Mouse (Mus musculus): ENCODE results near the gene Pgap2. TPM values are rescaled to one million over a fixed set of nuclear protein-coding genes. Genes with fewer than 3 reads are reported as not detected.
A peak's percentile ranks its signal among the peaks of the same experiment; 100 is the strongest.

The Pgap2 gene
- 24.8 and 25.2 TPM in 2 replicates for polyA plus RNA-seq (2015; fragmentation: Nextera tagmentation; extraction: Ambion mirVana)

GRCm38 (mm10) chr7:102209756-102210721 is at the start of gene Pgap2, which contains the start of gene Nup98:
Gene Pgap2 (plus strand): TSS chr7:102210208.
Gene Nup98 (minus strand): TSS chr7:102210176.
- H3K36me3 ChIP-seq (ENCODE audit: control insufficient read depth, insufficient read depth): no peaks in the 10 kb centered on the region
- H3K9ac ChIP-seq (ENCODE audit: low read depth, low read length): peak within 1 kb of the TSS; percentile 89
- ATAC-seq (ENCODE audit: low read depth): peak; percentile 94
- H3K9me3 ChIP-seq (replicated peaks; ENCODE audit: control insufficient read depth, low read length): no peaks in the 10 kb centered on the region
- no peaks in the 10 kb centered on the region for H3K27me3 ChIP-seq (ENCODE audit: control insufficient read depth, insufficient read depth, low read depth, low read length)
- H3K4me2 ChIP-seq (ENCODE audit: low read depth, low read length): peak within 1 kb of the TSS; percentile 90
- peaks cover 17% of the 10 kb centered on the region for H3K4me1 ChIP-seq (ENCODE audit: control insufficient read depth, low read depth, low read length)
- H3K27ac ChIP-seq (ENCODE audit: low read length): peak within 1 kb of the TSS; percentile 90
- WGBS (ENCODE audit: insufficient replicate concordance): under 1% methylated on average over 84 of the region's 87 CpGs
- peak within 1 kb of the TSS; percentile 76 for H3K4me3 ChIP-seq (ENCODE audit: low read depth, low read length)

GRCm38 (mm10) chr7:102170300-102170699 is 39.7 kb upstream of the Pgap2 start:
- H3K27me3 ChIP-seq (ENCODE audit: control insufficient read depth, insufficient read depth, low read depth, low read length): no peaks in the 10 kb centered on the region

GRCm38 (mm10) chr7:102183849-102184248 is 26.2 kb upstream of the Pgap2 start:
- 75% methylated on average over 3 of the region's 3 CpGs for WGBS (ENCODE audit: insufficient replicate concordance)

More at GRCm38 (mm10) chr7:102170300-102170699, 39.7 kb upstream of the Pgap2 start:
- no peak overlapping the region for H3K27ac ChIP-seq (ENCODE audit: low read length)
- no peak overlapping the region for H3K4me3 ChIP-seq (ENCODE audit: low read depth, low read length)
- no peaks in the 10 kb centered on the region for H3K4me1 ChIP-seq (ENCODE audit: control insufficient read depth, low read depth, low read length)
- H3K9ac ChIP-seq (ENCODE audit: low read depth, low read length): no peak overlapping the region
- H3K9me3 ChIP-seq (replicated peaks; ENCODE audit: control insufficient read depth, low read length): no peaks in the 10 kb centered on the region
- H3K36me3 ChIP-seq (ENCODE audit: control insufficient read depth, insufficient read depth): peaks cover 7% of the 10 kb centered on the region; the same call in 1 of the 2 replicates
- ATAC-seq (ENCODE audit: low read depth): no peak
- no peak overlapping the region for H3K4me2 ChIP-seq (ENCODE audit: low read depth, low read length)

GRCm38 (mm10) chr7:102192356-102192755 is 17.7 kb upstream of the Pgap2 start:
- Histone ChIP-seq H3K4me1 (ENCODE audit: control insufficient read depth, low read depth, low read length) (no peaks in the 10 kb centered on the region), H3K4me3 (ENCODE audit: low read depth, low read length) (no peak overlapping the region), H3K36me3 (ENCODE audit: control insufficient read depth, insufficient read depth) (peaks cover 26% of the 10 kb centered on the region), H3K4me2 (ENCODE audit: low read depth, low read length) (no peak overlapping the region), H3K9ac (ENCODE audit: low read depth, low read length) (no peak overlapping the region), H3K27me3 (ENCODE audit: control insufficient read depth, insufficient read depth, low read depth, low read length) (no peaks in the 10 kb centered on the region), H3K9me3 (replicated peaks; ENCODE audit: control insufficient read depth, low read length) (no peaks in the 10 kb centered on the region), H3K27ac (ENCODE audit: low read length) (no peak overlapping the region)
- no peak for ATAC-seq (ENCODE audit: low read depth)
- WGBS (ENCODE audit: insufficient replicate concordance): 95% methylated on average over 1 of the region's 1 CpGs

More at GRCm38 (mm10) chr7:102183849-102184248, 26.2 kb upstream of the Pgap2 start:
- no peak for ATAC-seq (ENCODE audit: low read depth)
- Histone ChIP-seq H3K4me3 (ENCODE audit: low read depth, low read length) (no peak overlapping the region), H3K36me3 (ENCODE audit: control insufficient read depth, insufficient read depth) (peaks cover 42% of the 10 kb centered on the region), H3K9ac (ENCODE audit: low read depth, low read length) (no peak overlapping the region), H3K4me2 (ENCODE audit: low read depth, low read length) (no peak overlapping the region), H3K27me3 (ENCODE audit: control insufficient read depth, insufficient read depth, low read depth, low read length) (no peaks in the 10 kb centered on the region), H3K9me3 (replicated peaks; ENCODE audit: control insufficient read depth, low read length) (no peaks in the 10 kb centered on the region), H3K4me1 (ENCODE audit: control insufficient read depth, low read depth, low read length) (no peaks in the 10 kb centered on the region), H3K27ac (ENCODE audit: low read length) (no peak overlapping the region)

GRCm38 (mm10) chr7:102200576-102200975 is 9.4 kb upstream of the Pgap2 start:
- Histone ChIP-seq H3K4me1 (ENCODE audit: control insufficient read depth, low read depth, low read length) (peaks cover 6% of the 10 kb centered on the region), H3K36me3 (ENCODE audit: control insufficient read depth, insufficient read depth) (no peaks in the 10 kb centered on the region), H3K9ac (ENCODE audit: low read depth, low read length) (no peak overlapping the region), H3K4me3 (ENCODE audit: low read depth, low read length) (no peak overlapping the region), H3K9me3 (replicated peaks; ENCODE audit: control insufficient read depth, low read length) (no peaks in the 10 kb centered on the region), H3K27me3 (ENCODE audit: control insufficient read depth, insufficient read depth, low read depth, low read length) (no peaks in the 10 kb centered on the region), H3K4me2 (ENCODE audit: low read depth, low read length) (no peak overlapping the region), H3K27ac (ENCODE audit: low read length) (no peak overlapping the region)
- no peak for ATAC-seq (ENCODE audit: low read depth)
- WGBS (ENCODE audit: insufficient replicate concordance): 78% methylated on average over 3 of the region's 3 CpGs

- H3K4me1 ChIP-seq (ENCODE audit: control insufficient read depth, low read depth, low read length): peaks cover 11% of the 10 kb centered on the region
- H3K36me3 ChIP-seq (ENCODE audit: control insufficient read depth, insufficient read depth): no peaks in the 10 kb centered on the region
- no peaks in the 10 kb centered on the region for H3K9me3 ChIP-seq (replicated peaks; ENCODE audit: control insufficient read depth, low read length)
- H3K9ac ChIP-seq (ENCODE audit: low read depth, low read length): no peak overlapping the region
- no peak overlapping the region for H3K4me2 ChIP-seq (ENCODE audit: low read depth, low read length)
- no peak overlapping the region for H3K4me3 ChIP-seq (ENCODE audit: low read depth, low read length)
- no peak for ATAC-seq (ENCODE audit: low read depth)
- no peak overlapping the region for H3K27ac ChIP-seq (ENCODE audit: low read length)
- no peaks in the 10 kb centered on the region for H3K27me3 ChIP-seq (ENCODE audit: control insufficient read depth, insufficient read depth, low read depth, low read length)
Observed at GRCm38 (mm10) chr7:102200996-102201785, 8.8 kb upstream of the Pgap2 start.

GRCm38 (mm10) chr7:102204296-102204857 is 5.6 kb upstream of the Pgap2 start:
- H3K4me2 ChIP-seq (ENCODE audit: low read depth, low read length): no peak overlapping the region
- H3K27me3 ChIP-seq (ENCODE audit: control insufficient read depth, insufficient read depth, low read depth, low read length): no peaks in the 10 kb centered on the region
- no peak overlapping the region for H3K9ac ChIP-seq (ENCODE audit: low read depth, low read length)
- H3K9me3 ChIP-seq (replicated peaks; ENCODE audit: control insufficient read depth, low read length): no peaks in the 10 kb centered on the region
- H3K4me1 ChIP-seq (ENCODE audit: control insufficient read depth, low read depth, low read length): peaks cover 22% of the 10 kb centered on the region
- no peak for ATAC-seq (ENCODE audit: low read depth)
- H3K4me3 ChIP-seq (ENCODE audit: low read depth, low read length): no peak overlapping the region
- 71% methylated on average over 3 of the region's 3 CpGs for WGBS (ENCODE audit: insufficient replicate concordance)
- no peak overlapping the region for H3K27ac ChIP-seq (ENCODE audit: low read length)
- no peaks in the 10 kb centered on the region for H3K36me3 ChIP-seq (ENCODE audit: control insufficient read depth, insufficient read depth)

GRCm38 (mm10) chr7:102205646-102206045 is 4.4 kb upstream of the Pgap2 start:
- Histone ChIP-seq H3K9ac (ENCODE audit: low read depth, low read length) (no peak overlapping the region), H3K36me3 (ENCODE audit: control insufficient read depth, insufficient read depth) (no peaks in the 10 kb centered on the region), H3K9me3 (replicated peaks; ENCODE audit: control insufficient read depth, low read length) (no peaks in the 10 kb centered on the region), H3K4me1 (ENCODE audit: control insufficient read depth, low read depth, low read length) (peaks cover 22% of the 10 kb centered on the region), H3K4me2 (ENCODE audit: low read depth, low read length) (peak overlapping the region; percentile 25; the same call in 1 of the 2 replicates), H3K27me3 (ENCODE audit: control insufficient read depth, insufficient read depth, low read depth, low read length) (no peaks in the 10 kb centered on the region), H3K27ac (ENCODE audit: low read length) (no peak overlapping the region), H3K4me3 (ENCODE audit: low read depth, low read length) (no peak overlapping the region)
- WGBS (ENCODE audit: insufficient replicate concordance): 13% methylated on average over 1 of the region's 1 CpGs
- ATAC-seq (ENCODE audit: low read depth): no peak
